Mouse (Mus musculus): ENCODE measurements at regions not wholly inside any gene's neighbourhood (a gene's known extent, or its start where the extent isn't known, plus 50 kb on each side); places are given as distances from the start of the nearest gene placed in this dataset.
"Not testable (repeated sequence)": the region's sequence is repeated elsewhere in the genome, so short reads cannot be mapped to it uniquely, and the experiment has no call there.

DNA sequence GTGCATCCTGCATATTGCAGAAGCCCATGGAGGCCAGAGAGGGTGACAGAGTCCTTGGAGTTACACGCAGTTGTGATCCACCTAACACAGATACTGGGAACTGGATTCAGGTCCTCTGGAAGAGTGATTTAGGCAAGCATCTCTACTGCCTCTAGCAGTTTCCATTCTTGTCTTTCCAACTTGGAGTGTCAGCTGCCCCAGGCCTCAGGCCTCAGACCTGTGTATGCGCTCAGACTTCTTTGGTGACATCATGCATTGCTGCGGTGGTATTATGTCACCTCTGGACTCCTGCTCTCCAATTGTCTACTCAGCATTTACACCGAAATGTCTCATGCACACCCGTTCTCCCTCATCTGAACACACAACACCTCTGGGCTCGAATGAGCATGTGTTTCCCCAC is 164.0 kb upstream of the Tmem45b start:
- TF ChIP-seq POLR2A (IDR thresholded peaks at IDR 0.05; ENCODE audit: extremely low read depth, insufficient read depth, low read length): no peak
- TF ChIP-seq CTCF (IDR thresholded peaks at IDR 0.05; ENCODE audit: extremely low read depth, insufficient read depth, low read length): no peak
- H3K27ac ChIP-seq (ENCODE audit: insufficient read depth, low read length): no peak overlapping the region
- no peaks in the 10 kb centered on the region for H3K4me1 ChIP-seq (ENCODE audit: control insufficient read depth, insufficient read depth, low read length)
- H3K4me3 ChIP-seq (ENCODE audit: insufficient read depth, low read length): no peak overlapping the region

DNA sequence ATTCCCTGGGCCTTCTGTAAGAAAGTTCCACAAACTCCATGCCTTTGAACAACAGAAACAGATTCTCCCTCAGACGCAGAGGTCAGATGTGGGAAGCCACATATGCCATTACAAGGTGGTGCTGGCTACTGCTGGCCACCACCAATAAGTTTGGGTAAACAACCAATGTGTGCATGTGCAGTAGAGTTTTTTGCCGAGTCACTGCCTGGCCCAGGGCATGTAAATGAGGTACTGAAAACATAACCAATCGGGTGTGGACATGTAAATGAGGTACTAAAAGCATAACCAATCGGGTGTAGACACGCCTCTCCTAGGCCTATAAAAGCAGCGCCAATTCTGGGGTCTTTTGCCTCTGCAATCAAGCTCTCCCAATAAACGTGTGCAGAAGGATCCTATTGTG is 157.3 kb upstream of the Tmem45b start:
- not testable (repeated sequence) for H3K4me3 ChIP-seq (ENCODE audit: insufficient read depth, low read length); H3K4me1 ChIP-seq (ENCODE audit: control insufficient read depth, insufficient read depth, low read length); H3K27ac ChIP-seq (ENCODE audit: insufficient read depth, low read length)

DNA sequence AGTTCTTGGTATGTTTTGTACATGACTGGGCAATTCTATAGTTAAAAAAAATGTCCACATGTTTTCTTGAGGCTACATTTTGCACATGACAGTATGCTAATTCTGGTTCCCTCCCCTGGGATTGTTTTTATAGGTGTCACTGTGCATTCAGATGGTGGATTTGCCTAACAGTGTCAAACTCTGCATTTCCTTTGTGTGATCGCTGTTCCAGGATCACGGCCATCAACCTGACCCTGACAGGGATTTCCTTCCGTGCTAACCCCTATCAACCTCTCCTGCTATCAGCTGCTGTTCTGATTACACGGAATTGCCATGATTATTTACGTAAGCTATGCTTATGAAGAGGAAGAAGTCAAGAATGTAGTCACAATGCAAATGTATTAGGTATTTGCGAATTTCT is 155.1 kb upstream of the Tmem45b start:
- TF ChIP-seq CTCF (IDR thresholded peaks at IDR 0.05; ENCODE audit: extremely low read depth, insufficient read depth, low read length) (no peak), POLR2A (IDR thresholded peaks at IDR 0.05; ENCODE audit: extremely low read depth, insufficient read depth, low read length) (no peak)
- no peak overlapping the region for H3K4me3 ChIP-seq (ENCODE audit: insufficient read depth, low read length)
- no peaks in the 10 kb centered on the region for H3K4me1 ChIP-seq (ENCODE audit: control insufficient read depth, insufficient read depth, low read length)
- H3K27ac ChIP-seq (ENCODE audit: insufficient read depth, low read length): no peak overlapping the region

DNA sequence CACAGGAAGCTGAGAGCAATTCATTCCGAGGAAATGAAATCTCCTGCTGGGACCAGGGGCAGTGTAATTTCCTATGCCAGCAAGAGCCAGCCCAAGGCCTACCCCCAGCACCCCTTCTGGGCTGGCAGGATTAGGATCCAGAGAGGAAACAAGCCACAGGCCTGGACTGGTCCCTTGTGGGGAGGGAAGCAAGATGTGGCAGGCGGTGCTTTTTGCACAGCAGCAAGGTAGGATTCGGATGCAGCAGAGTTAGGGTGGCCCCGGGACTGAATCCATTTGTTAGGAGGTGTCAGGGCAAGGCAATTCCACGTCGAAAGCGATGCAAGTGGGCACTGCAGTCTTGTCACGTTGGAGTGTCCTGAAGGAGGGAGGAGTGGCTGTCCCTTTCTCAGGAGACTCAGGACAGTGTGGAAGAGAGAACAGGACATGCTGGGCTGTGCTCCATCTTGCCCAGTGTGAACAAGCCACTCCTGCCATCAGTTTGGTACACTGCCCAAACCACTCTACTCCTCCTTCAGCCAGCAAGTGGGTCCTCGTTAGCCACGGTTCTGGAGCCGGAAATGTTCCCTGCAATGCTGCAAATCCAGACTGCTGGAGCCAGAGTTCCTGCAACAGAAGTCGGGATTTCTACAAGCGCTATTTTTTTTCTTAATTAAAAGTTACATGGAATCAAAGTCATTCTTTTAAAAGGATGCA is 150.1 kb upstream of the Tmem45b start:
- Histone ChIP-seq H3K4me3 (ENCODE audit: insufficient read depth, low read length) (no peak overlapping the region), H3K27ac (ENCODE audit: insufficient read depth, low read length) (no peak overlapping the region), H3K4me1 (ENCODE audit: control insufficient read depth, insufficient read depth, low read length) (no peaks in the 10 kb centered on the region)
- TF ChIP-seq CTCF (IDR thresholded peaks at IDR 0.05; ENCODE audit: extremely low read depth, insufficient read depth, low read length) (no peak), POLR2A (IDR thresholded peaks at IDR 0.05; ENCODE audit: extremely low read depth, insufficient read depth, low read length) (no peak)

DNA sequence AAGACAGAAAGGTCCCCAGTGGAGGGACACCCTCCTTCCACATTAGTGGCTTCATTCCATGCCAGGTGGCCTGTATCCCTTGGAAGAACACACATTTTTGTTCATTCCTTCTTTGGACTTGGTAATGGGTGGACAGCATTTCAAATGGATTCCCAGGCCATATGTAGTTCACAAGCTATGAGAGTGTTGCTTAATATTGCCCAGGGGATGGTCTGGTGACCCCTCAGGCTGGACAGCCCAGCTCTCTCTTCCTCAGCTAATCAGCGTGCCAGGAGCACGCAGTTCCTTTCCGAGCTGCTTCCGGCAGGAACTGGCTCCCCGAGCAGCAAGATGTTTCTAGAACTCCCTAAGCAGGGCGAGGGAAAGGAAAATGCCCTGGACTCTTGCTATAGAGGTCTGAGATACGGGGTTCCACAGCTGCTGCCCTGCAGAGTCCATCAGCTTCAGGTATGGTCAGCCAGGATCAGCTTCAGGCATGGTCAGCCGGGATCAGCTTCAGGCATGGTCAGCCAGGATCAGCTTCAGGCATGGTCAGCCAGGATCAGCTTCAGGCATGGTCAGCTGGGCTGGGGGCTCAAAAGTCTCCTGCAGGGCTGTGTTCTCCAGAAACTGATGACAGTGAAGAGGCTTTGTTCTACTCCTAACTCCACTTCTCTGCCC is 146.9 kb upstream of the Tmem45b start:
- H3K27ac ChIP-seq (ENCODE audit: insufficient read depth, low read length): no peak overlapping the region
- TF ChIP-seq POLR2A (IDR thresholded peaks at IDR 0.05; ENCODE audit: extremely low read depth, insufficient read depth, low read length): no peak
- no peaks in the 10 kb centered on the region for H3K4me1 ChIP-seq (ENCODE audit: control insufficient read depth, insufficient read depth, low read length)
- H3K4me3 ChIP-seq (ENCODE audit: insufficient read depth, low read length): no peak overlapping the region

DNA sequence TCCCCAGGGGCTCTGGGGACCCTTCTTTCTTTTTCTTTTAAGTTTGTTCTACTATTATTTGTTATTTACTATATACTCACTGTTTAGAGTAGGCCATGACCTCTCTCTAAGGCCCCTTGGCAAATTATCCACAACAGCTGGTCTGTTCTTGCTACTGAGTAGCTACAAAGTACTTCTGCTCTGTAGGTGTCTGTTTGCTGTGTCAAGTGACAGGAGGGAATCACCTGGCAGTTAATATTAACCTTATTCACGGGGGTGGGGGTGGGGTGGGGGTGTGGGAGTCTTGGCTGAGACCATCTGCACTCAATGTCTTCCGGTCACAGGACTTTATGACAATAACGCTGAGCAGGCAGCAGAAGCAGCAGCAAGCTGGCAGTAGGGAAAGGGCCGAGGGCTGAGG is 146.4 kb upstream of the Tmem45b start:
- no peak for TF ChIP-seq POLR2A (IDR thresholded peaks at IDR 0.05; ENCODE audit: extremely low read depth, insufficient read depth, low read length)
- H3K27ac ChIP-seq (ENCODE audit: insufficient read depth, low read length): no peak overlapping the region
- no peaks in the 10 kb centered on the region for H3K4me1 ChIP-seq (ENCODE audit: control insufficient read depth, insufficient read depth, low read length)
- H3K4me3 ChIP-seq (ENCODE audit: insufficient read depth, low read length): no peak overlapping the region

DNA sequence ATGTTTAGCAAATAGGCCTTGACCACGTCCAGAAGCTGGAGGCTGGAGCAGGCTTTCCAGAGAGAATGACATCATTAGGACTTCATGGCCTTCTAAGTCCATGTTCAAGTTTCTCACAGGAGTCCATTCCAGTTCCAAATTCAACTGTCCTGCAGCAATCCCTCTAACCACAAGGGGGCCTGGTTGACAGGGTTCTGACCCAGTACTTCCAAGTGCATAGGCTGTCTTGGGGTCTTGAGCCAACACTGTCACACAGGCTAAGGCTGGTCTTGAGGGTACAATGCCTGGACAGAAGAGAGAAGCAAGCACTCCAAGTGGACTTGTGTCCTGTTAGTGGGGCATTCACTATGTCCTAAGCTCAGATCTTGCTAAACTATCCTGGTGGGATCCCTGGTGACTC is 145.9 kb upstream of the Tmem45b start:
- Histone ChIP-seq H3K4me3 (ENCODE audit: insufficient read depth, low read length) (no peak overlapping the region), H3K4me1 (ENCODE audit: control insufficient read depth, insufficient read depth, low read length) (no peaks in the 10 kb centered on the region), H3K27ac (ENCODE audit: insufficient read depth, low read length) (no peak overlapping the region)
- no peak; the same call in 1 of the 2 replicates for TF ChIP-seq CTCF (IDR thresholded peaks at IDR 0.05; ENCODE audit: extremely low read depth, insufficient read depth, low read length)

DNA sequence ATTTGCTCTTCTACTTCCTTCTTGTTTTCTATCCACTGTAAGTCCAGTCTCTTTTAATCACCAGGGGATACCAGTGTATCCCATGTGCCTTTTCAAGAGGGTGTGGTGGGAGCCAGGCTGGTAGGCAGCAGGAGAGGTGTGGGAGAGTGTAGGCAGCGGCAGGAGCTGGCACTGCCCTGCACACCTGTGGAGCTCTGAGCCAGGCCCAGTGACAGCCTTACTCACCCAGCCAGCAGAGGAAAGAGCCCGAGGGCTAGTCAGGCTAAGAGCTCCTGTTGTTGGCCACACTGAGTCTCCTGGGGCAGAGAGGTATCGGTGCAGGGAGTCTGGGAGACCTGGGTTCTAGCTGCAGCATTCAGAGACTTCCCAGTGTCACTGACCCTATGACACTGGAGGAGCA is 145.5 kb upstream of the Tmem45b start:
- no peak for TF ChIP-seq POLR2A (IDR thresholded peaks at IDR 0.05; ENCODE audit: extremely low read depth, insufficient read depth, low read length)
- TF ChIP-seq CTCF (IDR thresholded peaks at IDR 0.05; ENCODE audit: extremely low read depth, insufficient read depth, low read length): no peak
- Histone ChIP-seq H3K4me3 (ENCODE audit: insufficient read depth, low read length) (no peak overlapping the region), H3K27ac (ENCODE audit: insufficient read depth, low read length) (no peak overlapping the region), H3K4me1 (ENCODE audit: control insufficient read depth, insufficient read depth, low read length) (no peaks in the 10 kb centered on the region)

DNA sequence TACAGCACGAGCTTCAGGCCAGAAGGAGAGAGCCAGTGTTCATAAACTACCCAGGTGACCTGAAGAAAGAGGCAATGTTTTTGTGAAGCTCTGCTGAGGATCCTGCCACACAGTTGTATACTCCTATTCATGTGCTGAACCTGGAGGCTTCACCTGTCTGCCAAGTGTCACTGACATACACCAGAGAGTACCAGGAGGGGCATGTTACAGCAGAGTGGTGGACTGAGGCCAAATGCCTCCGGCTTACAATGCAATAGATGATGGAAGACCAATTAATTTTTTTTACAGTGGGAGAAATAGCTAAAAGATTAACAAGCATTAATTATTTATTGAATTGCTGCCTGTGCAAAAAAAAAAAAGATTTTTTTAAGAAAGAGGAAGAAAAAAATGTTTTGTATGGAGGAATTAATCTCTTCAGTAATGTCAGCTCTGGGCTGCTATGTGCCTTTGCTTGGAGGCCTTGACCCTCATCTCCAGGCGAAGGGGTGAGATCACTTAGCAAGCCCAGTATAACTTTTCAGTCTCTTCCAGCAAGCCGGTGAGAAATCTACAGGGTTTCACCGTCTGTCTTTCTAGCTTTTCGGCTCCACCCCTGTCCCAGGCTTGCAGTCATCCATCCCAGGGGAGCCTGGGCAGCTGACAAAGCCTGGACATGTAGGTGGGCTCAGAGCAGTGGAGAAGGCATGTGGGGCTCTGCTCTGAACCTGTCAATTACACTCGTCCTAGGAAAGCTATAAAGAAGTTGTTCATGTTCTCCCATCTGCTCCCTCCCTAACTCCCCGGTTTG is 144.0 kb upstream of the Tmem45b start:
- Histone ChIP-seq H3K4me1 (ENCODE audit: control insufficient read depth, insufficient read depth, low read length) (no peaks in the 10 kb centered on the region), H3K4me3 (ENCODE audit: insufficient read depth, low read length) (no peak overlapping the region), H3K27ac (ENCODE audit: insufficient read depth, low read length) (no peak overlapping the region)
- TF ChIP-seq POLR2A (IDR thresholded peaks at IDR 0.05; ENCODE audit: extremely low read depth, insufficient read depth, low read length) (no peak), CTCF (IDR thresholded peaks at IDR 0.05; ENCODE audit: extremely low read depth, insufficient read depth, low read length) (no peak)

DNA sequence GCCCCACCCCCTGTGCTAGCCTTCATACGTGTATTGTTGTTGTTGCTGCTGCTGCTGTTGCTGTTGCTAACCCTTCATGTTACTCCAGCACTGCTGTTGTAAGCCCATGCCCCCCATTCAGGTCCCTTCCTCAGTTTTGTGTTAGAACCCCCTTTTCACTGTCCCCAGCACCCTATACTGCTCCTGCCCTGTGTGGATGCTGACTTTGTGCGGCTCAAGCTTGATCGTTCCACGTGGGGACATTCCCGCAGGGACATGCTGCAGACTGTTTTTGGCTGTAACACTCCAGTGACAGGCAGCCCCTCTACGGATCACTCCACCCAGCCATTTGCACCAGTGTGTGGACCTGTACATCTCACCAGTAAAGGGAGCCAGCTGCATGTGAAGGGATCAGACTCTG is 142.7 kb upstream of the Tmem45b start:
- Histone ChIP-seq H3K27ac (ENCODE audit: insufficient read depth, low read length) (no peak overlapping the region), H3K4me1 (ENCODE audit: control insufficient read depth, insufficient read depth, low read length) (no peaks in the 10 kb centered on the region)
- TF ChIP-seq POLR2A (IDR thresholded peaks at IDR 0.05; ENCODE audit: extremely low read depth, insufficient read depth, low read length): no peak
- no peak for TF ChIP-seq CTCF (IDR thresholded peaks at IDR 0.05; ENCODE audit: extremely low read depth, insufficient read depth, low read length)

More for the DNA sequence above, 142.7 kb upstream of the Tmem45b start:
- H3K4me3 ChIP-seq (ENCODE audit: insufficient read depth, low read length): no peak overlapping the region
